Mouse (Mus musculus) brain, embryonic 18.5 days (tissue): ENCODE results near the gene Osbpl6.

Source experiments
- DNase-seq: peaks from one replicate; pipeline ENCODE4 v3.0.0-alpha.2; 2012; ENCODE audit warnings: low read depth, low spot score

The Osbpl6 gene

GRCm38 (mm10) chr2:76647883-76648570 is 241.7 kb downstream of the Osbpl6 start, which contains the start of the genes Prkra and Pjvk:
TSS of gene Prkra (minus strand) at chr2:76648015.
TSS of gene Pjvk (plus strand) at chr2:76648476.
- peak; percentile 96 for DNase-seq

DNA sequence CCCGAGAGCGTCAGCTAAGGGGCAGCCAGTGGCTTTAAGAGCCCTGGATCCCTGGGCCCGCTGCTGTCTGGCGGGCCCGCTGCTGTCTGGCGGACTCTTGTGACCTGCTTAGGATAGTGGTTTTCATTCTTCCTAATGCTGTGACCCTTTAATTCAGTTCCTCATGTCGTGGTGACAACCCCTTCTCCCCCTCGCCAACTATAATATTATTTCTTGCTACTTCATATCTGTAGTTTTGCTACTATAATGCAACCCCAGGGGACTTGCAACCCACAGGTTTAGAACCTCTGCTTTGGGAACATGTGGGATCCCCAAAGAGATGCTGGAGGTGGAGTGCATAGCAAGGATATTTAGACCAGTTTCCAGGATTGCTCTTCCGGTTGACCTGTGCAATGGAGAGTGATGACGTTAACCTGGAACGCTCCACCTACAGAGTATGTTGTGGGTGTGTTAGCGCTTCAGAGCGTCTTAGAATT is 242.4 kb downstream of the Osbpl6 start:
- no peak for DNase-seq
